Mouse (Mus musculus) heart, adult 2 months (tissue): ENCODE data around the gene Odc1.

ENCODE experiments used
- CTCF ChIP-seq: fragments of 200-600 bp; IDR thresholded peaks from 2 replicates; pipeline ENCODE4 v1.8.1; 2022; ENCODE audit warnings: antibody characterized with exemption, mild to moderate bottlenecking, moderate library complexity
- EP300 ChIP-seq: fragments of 200-500 bp; IDR thresholded peaks from 2 replicates; pipeline ENCODE4 v1.6.1; 2011; ENCODE audit warnings: low read depth, low read length, control low read depth; ENCODE audit not compliant: insufficient read depth

GRCm38 (mm10) chr12:17538087-17538486 lies 6.5 kb upstream of the Odc1 start:
- TF ChIP-seq EP300, result no peak
- no peak for TF ChIP-seq CTCF
